Mouse (Mus musculus): Measurements from ENCODE around the gene Vps9d1.
"Not testable (repeated sequence)": the region's sequence is repeated elsewhere in the genome, so short reads cannot be mapped to it uniquely, and the experiment has no call there.

Gene Vps9d1

GRCm38 (mm10) chr8:123254099-123254885 lies at the start of gene Vps9d1, which contains the start of gene Zfp276:
TSS of gene Vps9d1 (minus strand) at chr8:123254348.
TSS of gene Zfp276 (plus strand) at chr8:123254195.
- peak; percentile 79 to 86 for DNase-seq (ENCODE audit: low spot score in 2 of 2)

- DNase-seq (ENCODE audit: low spot score in 2 of 2): no peak
Measured at GRCm38 (mm10) chr8:123298301-123298700, 44.2 kb upstream of the Vps9d1 start.

GRCm38 (mm10) chr8:123292785-123293184 lies 38.6 kb upstream of the Vps9d1 start:
- DNase-seq (ENCODE audit: low spot score in 2 of 2): no peak

GRCm38 (mm10) chr8:123292281-123292680 lies 38.1 kb upstream of the Vps9d1 start:
- DNase-seq (ENCODE audit: low spot score in 2 of 2): no peak

- DNase-seq (ENCODE audit: low spot score in 2 of 2): no peak
Measured at GRCm38 (mm10) chr8:123291716-123292115, 37.6 kb upstream of the Vps9d1 start.

- DNase-seq (ENCODE audit: low spot score in 2 of 2): no peak
Measured at GRCm38 (mm10) chr8:123290679-123291078, 36.5 kb upstream of the Vps9d1 start.

- DNase-seq (ENCODE audit: low spot score in 2 of 2): peak in 1 of 2 experiments; percentile 26
Measured at GRCm38 (mm10) chr8:123290166-123290565, 36.0 kb upstream of the Vps9d1 start.

- no peak for DNase-seq (ENCODE audit: low spot score in 2 of 2)
Measured at GRCm38 (mm10) chr8:123287362-123287761, 33.2 kb upstream of the Vps9d1 start.

GRCm38 (mm10) chr8:123284493-123284892 lies 30.3 kb upstream of the Vps9d1 start:
- no peak for DNase-seq (ENCODE audit: low spot score in 2 of 2)

GRCm38 (mm10) chr8:123283991-123284390 lies 29.8 kb upstream of the Vps9d1 start:
- no peak for DNase-seq (ENCODE audit: low spot score in 2 of 2)

- DNase-seq (ENCODE audit: low spot score in 2 of 2): not testable (repeated sequence)
Measured at GRCm38 (mm10) chr8:123282994-123283393, 28.8 kb upstream of the Vps9d1 start.

GRCm38 (mm10) chr8:123280302-123281094 lies 26.4 kb upstream of the Vps9d1 start:
- DNase-seq (ENCODE audit: low spot score in 2 of 2): no peak

GRCm38 (mm10) chr8:123279828-123280227 lies 25.7 kb upstream of the Vps9d1 start:
- no peak for DNase-seq (ENCODE audit: low spot score in 2 of 2)

GRCm38 (mm10) chr8:123278445-123278844 lies 24.3 kb upstream of the Vps9d1 start:
- DNase-seq (ENCODE audit: low spot score in 2 of 2): no peak

GRCm38 (mm10) chr8:123275096-123275495 lies 20.9 kb upstream of the Vps9d1 start:
- DNase-seq (ENCODE audit: low spot score in 2 of 2): no peak

- no peak for DNase-seq (ENCODE audit: low spot score in 2 of 2)
Measured at GRCm38 (mm10) chr8:123274447-123274846, 20.3 kb upstream of the Vps9d1 start.

- DNase-seq (ENCODE audit: low spot score in 2 of 2): no peak
Measured at GRCm38 (mm10) chr8:123271901-123272300, 17.8 kb upstream of the Vps9d1 start.

GRCm38 (mm10) chr8:123271147-123271546 lies 17.0 kb upstream of the Vps9d1 start:
- DNase-seq (ENCODE audit: low spot score in 2 of 2): no peak

- no peak for DNase-seq (ENCODE audit: low spot score in 2 of 2)
Measured at GRCm38 (mm10) chr8:123267926-123268656, 13.9 kb upstream of the Vps9d1 start.

GRCm38 (mm10) chr8:123257593-123257992 lies 3.4 kb upstream of the Vps9d1 start:
- not testable (repeated sequence) for DNase-seq (ENCODE audit: low spot score in 2 of 2)

GRCm38 (mm10) chr8:123257114-123257513 lies 3.0 kb upstream of the Vps9d1 start:
- no peak for DNase-seq (ENCODE audit: low spot score in 2 of 2)

- DNase-seq (ENCODE audit: low spot score in 2 of 2): no peak
Measured at GRCm38 (mm10) chr8:123255170-123255569, 1.0 kb upstream of the Vps9d1 start.

All from cerebellum, postnatal 4 days (tissue).